Mouse (Mus musculus): Measurements from ENCODE around the gene Rtn4rl1. TPM values are rescaled to one million over a fixed set of nuclear protein-coding genes. Genes with fewer than 3 reads are reported as not detected.

Rtn4rl1 gene
- polyA plus RNA-seq, 1 experiment from 2014 or later: 2.6 TPM

DNA sequence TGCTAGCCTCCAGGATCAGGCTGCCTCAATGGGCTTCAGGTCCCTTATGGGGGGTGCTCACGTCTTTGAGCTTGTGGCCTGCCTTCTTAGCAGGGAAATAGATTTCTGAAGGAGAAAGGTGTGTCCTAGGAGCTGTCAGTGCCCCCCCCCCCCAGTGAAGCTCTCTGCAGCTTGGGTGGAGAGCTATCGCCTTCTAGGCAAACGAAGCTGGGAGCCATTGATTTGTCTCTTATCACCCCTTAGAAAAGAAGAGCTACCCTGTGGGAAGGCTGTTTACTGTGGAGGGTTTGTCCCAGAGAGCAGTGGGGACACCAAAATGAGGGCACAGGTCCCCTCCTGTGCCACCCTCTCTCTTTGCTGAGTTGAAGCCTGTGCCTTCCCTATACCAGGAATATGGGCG, 16.5 kb downstream of the Rtn4rl1 start:
- peak overlapping the region; percentile 19; the same call in 1 of the 2 replicates for H3K27ac ChIP-seq
- H3K36me3 ChIP-seq (ENCODE audit: poor library complexity, severe bottlenecking): no peaks in the 10 kb centered on the region
- no peak for ATAC-seq
- no peak overlapping the region for H3K9ac ChIP-seq
- peaks cover 25% of the 10 kb centered on the region for H3K4me1 ChIP-seq
- 63% methylated on average over 4 of the region's 4 CpGs for WGBS
- no peak overlapping the region for H3K4me2 ChIP-seq
- H3K4me3 ChIP-seq: no peak overlapping the region
- H3K27me3 ChIP-seq: no peaks in the 10 kb centered on the region
- no peaks in the 10 kb centered on the region for H3K9me3 ChIP-seq (replicated peaks)

- no peak overlapping the region for H3K27ac ChIP-seq
- H3K4me2 ChIP-seq: no peak overlapping the region
- no peak for ATAC-seq
- 42% methylated on average over 6 of the region's 6 CpGs for WGBS
- H3K27me3 ChIP-seq: 0 out of 2 replicates have a peak, but pooled peaks cover 2% of the 10 kb centered on the region
- no peak overlapping the region for H3K4me3 ChIP-seq
- no peaks in the 10 kb centered on the region for H3K36me3 ChIP-seq (ENCODE audit: poor library complexity, severe bottlenecking)
- H3K9ac ChIP-seq: no peak overlapping the region
- peaks cover 28% of the 10 kb centered on the region for H3K4me1 ChIP-seq
- H3K9me3 ChIP-seq (replicated peaks): no peaks in the 10 kb centered on the region
Observed at GRCm38 (mm10) chr11:75210755-75211154, 17.2 kb downstream of the Rtn4rl1 start.

DNA sequence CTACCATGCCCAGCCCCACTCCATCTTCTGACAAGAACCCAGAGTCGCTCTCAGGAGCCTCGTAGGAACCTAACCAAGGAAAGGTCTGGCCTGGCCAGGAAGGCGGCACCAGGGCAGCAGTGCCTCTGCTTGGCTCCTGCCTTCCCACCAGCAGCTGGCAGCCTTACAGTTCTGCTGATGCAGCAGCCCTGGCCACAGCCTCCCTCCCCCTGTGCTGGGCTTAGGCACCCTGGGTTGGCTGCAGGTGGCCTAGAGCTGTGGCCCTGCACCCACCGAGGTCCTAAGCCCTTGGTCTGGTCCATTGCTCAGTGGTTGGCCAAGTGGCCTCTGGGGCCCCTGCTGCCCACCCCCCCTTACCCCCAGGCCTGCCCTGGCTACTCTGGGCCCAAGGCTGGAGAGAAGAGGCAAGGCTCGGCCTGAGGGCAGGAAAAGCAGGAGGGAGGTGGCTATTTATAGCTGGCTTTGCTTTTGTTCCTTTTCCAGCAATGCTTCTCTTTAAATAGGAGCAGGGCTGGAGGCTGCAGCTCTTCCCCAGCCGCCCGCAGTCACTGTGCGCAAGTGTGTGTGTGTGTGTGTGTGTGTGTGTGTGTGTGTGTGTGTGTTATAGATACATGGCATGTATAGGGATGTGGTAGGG, 18.6 kb downstream of the Rtn4rl1 start:
- Histone ChIP-seq H3K36me3 (ENCODE audit: poor library complexity, severe bottlenecking) (no peaks in the 10 kb centered on the region), H3K4me3 (no peak overlapping the region), H3K4me2 (no peak overlapping the region), H3K4me1 (peaks cover 28% of the 10 kb centered on the region), H3K9me3 (replicated peaks) (no peaks in the 10 kb centered on the region), H3K27ac (no peak overlapping the region), H3K9ac (no peak overlapping the region), H3K27me3 (0 out of 2 replicates have a peak, but pooled peaks cover 4% of the 10 kb centered on the region)
- ATAC-seq: no peak
- WGBS: 38% methylated on average over 8 of the region's 8 CpGs

GRCm38 (mm10) chr11:75212876-75213275, 19.3 kb downstream of the Rtn4rl1 start:
- no peak overlapping the region for H3K4me3 ChIP-seq
- peaks cover 28% of the 10 kb centered on the region for H3K4me1 ChIP-seq
- no peak for ATAC-seq
- 0 out of 2 replicates have a peak, but pooled peaks cover 4% of the 10 kb centered on the region for H3K27me3 ChIP-seq
- WGBS: 44% methylated on average over 2 of the region's 3 CpGs
- no peak overlapping the region for H3K27ac ChIP-seq
- H3K9me3 ChIP-seq (replicated peaks): no peaks in the 10 kb centered on the region
- H3K9ac ChIP-seq: no peak overlapping the region
- no peaks in the 10 kb centered on the region for H3K36me3 ChIP-seq (ENCODE audit: poor library complexity, severe bottlenecking)
- H3K4me2 ChIP-seq: no peak overlapping the region

DNA sequence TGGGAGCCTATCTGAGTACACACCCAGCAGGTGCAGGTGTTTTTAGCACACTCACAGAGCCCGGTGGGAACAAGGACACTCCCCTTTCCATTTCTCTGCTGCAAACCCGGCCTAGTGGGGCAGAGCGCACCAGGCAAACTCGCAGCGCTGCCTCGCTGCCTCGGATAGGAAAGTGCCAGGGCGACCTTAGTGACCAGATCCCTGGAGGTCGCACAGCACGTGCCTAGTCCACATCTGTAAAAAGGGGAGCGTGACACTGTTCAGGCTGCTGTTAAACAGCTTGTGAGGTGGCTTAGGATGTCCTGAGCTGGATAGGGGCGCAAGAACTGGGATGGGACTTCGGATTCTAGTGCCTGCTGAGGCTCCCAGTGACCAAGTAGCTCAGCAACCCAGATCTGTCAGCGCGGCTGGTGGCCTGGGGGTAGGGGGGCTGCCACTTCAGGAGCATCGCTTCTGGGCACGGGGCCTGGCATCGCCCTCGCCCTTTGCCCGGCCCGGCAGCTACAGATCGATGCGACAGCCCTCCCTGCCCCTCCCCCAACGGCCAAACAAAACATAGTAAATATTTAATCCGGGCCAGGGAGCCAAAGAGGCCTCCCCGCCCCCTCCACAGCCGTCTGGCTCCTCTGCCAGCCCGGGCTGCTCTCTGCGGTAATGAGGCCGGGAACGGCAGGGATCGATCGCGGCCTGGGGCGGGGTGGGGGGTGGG, 19.9 kb downstream of the Rtn4rl1 start:
- H3K4me1 ChIP-seq: peaks cover 28% of the 10 kb centered on the region
- ATAC-seq: peak; percentile 72

GRCm38 (mm10) chr11:75214081-75214950, 20.7 kb downstream of the Rtn4rl1 start:
- Histone ChIP-seq H3K27ac (0 out of 2 replicates have a peak overlapping the region, but pooled peaks have one; percentile 25), H3K9ac (peak overlapping the region; percentile 56), H3K36me3 (ENCODE audit: poor library complexity, severe bottlenecking) (no peaks in the 10 kb centered on the region), H3K4me2 (peak overlapping the region; percentile 67), H3K4me3 (peak overlapping the region; percentile 32), H3K27me3 (0 out of 2 replicates have a peak, but pooled peaks cover 4% of the 10 kb centered on the region), H3K9me3 (replicated peaks) (no peaks in the 10 kb centered on the region), H3K4me1 (peaks cover 28% of the 10 kb centered on the region)
- no peak; the same call in 1 of the 2 replicates for ATAC-seq
- 13% methylated on average over 12 of the region's 13 CpGs for WGBS

More for the DNA sequence above, 19.9 kb downstream of the Rtn4rl1 start:
- Histone ChIP-seq H3K9ac (peak overlapping the region; percentile 56), H3K4me2 (peak overlapping the region; percentile 67), H3K9me3 (replicated peaks) (no peaks in the 10 kb centered on the region), H3K27ac (peak overlapping the region; percentile 25), H3K4me3 (peak overlapping the region; percentile 32), H3K36me3 (ENCODE audit: poor library complexity, severe bottlenecking) (no peaks in the 10 kb centered on the region), H3K27me3 (0 out of 2 replicates have a peak, but pooled peaks cover 4% of the 10 kb centered on the region)
- WGBS: 2% methylated on average over 35 of the region's 35 CpGs

GRCm38 (mm10) chr11:75220115-75220514, 26.5 kb downstream of the Rtn4rl1 start:
- WGBS: 32% methylated on average over 9 of the region's 9 CpGs
- H3K9ac ChIP-seq: no peak overlapping the region
- no peaks in the 10 kb centered on the region for H3K9me3 ChIP-seq (replicated peaks)
- H3K27ac ChIP-seq: no peak overlapping the region
- ATAC-seq: no peak
- H3K4me1 ChIP-seq: peaks cover 15% of the 10 kb centered on the region
- H3K4me3 ChIP-seq: no peak overlapping the region
- H3K4me2 ChIP-seq: no peak overlapping the region
- no peaks in the 10 kb centered on the region for H3K36me3 ChIP-seq (ENCODE audit: poor library complexity, severe bottlenecking)
- 0 out of 2 replicates have a peak, but pooled peaks cover 4% of the 10 kb centered on the region for H3K27me3 ChIP-seq

GRCm38 (mm10) chr11:75220517-75221145, 27.0 kb downstream of the Rtn4rl1 start:
- no peak overlapping the region for H3K27ac ChIP-seq
- WGBS: 44% methylated on average over 4 of the region's 6 CpGs
- no peak overlapping the region for H3K9ac ChIP-seq

GRCm38 (mm10) chr11:75224062-75224461, 30.5 kb downstream of the Rtn4rl1 start:
- no peaks in the 10 kb centered on the region for H3K27me3 ChIP-seq
- WGBS: 80% methylated on average over 12 of the region's 12 CpGs
- H3K4me2 ChIP-seq: no peak overlapping the region
- H3K4me1 ChIP-seq: peaks cover 12% of the 10 kb centered on the region
- no peak overlapping the region for H3K27ac ChIP-seq
- no peak for ATAC-seq
- no peaks in the 10 kb centered on the region for H3K36me3 ChIP-seq (ENCODE audit: poor library complexity, severe bottlenecking)
- no peak overlapping the region for H3K4me3 ChIP-seq
- no peaks in the 10 kb centered on the region for H3K9me3 ChIP-seq (replicated peaks)
- H3K9ac ChIP-seq: no peak overlapping the region

More at GRCm38 (mm10) chr11:75220517-75221145, 27.0 kb downstream of the Rtn4rl1 start:
- peaks cover 12% of the 10 kb centered on the region for H3K4me1 ChIP-seq
- no peak overlapping the region for H3K4me3 ChIP-seq
- H3K27me3 ChIP-seq: 0 out of 2 replicates have a peak, but pooled peaks cover 3% of the 10 kb centered on the region
- H3K36me3 ChIP-seq (ENCODE audit: poor library complexity, severe bottlenecking): no peaks in the 10 kb centered on the region
- no peaks in the 10 kb centered on the region for H3K9me3 ChIP-seq (replicated peaks)
- no peak for ATAC-seq
- no peak overlapping the region for H3K4me2 ChIP-seq

GRCm38 (mm10) chr11:75224835-75225234, 31.3 kb downstream of the Rtn4rl1 start:
- H3K9ac ChIP-seq: no peak overlapping the region
- no peak overlapping the region for H3K27ac ChIP-seq
- H3K4me3 ChIP-seq: no peak overlapping the region
- WGBS: 92% methylated on average over 4 of the region's 4 CpGs
- H3K4me1 ChIP-seq: peaks cover 12% of the 10 kb centered on the region
- H3K36me3 ChIP-seq (ENCODE audit: poor library complexity, severe bottlenecking): no peaks in the 10 kb centered on the region
- ATAC-seq: no peak
- H3K27me3 ChIP-seq: no peaks in the 10 kb centered on the region
- no peak overlapping the region for H3K4me2 ChIP-seq
- no peaks in the 10 kb centered on the region for H3K9me3 ChIP-seq (replicated peaks)

DNA sequence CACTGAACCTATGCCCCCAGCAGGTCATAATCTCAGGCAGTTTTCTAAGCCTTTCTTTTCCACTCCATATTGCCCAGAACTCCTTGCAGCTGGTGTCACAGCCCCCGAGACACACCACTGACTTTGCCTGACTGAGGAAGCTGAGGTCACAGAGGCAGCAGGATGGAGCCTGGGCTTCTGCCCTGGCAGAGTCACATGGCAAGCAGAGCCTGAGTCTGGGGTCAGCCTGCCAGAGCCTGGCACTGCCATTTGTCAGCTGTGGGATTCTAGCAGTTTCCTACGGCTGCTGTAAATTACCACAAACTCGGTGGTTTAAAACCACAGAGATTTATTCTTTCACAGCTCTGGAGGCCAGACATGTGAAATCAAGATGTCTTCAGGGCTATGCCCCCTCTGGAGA, 34.0 kb downstream of the Rtn4rl1 start:
- H3K4me3 ChIP-seq: no peak overlapping the region
- ATAC-seq: no peak
- no peak overlapping the region for H3K9ac ChIP-seq
- H3K36me3 ChIP-seq (ENCODE audit: poor library complexity, severe bottlenecking): no peaks in the 10 kb centered on the region
- no peak overlapping the region for H3K4me2 ChIP-seq
- H3K9me3 ChIP-seq (replicated peaks): no peaks in the 10 kb centered on the region
- H3K4me1 ChIP-seq: peaks cover 10% of the 10 kb centered on the region
- H3K27me3 ChIP-seq: no peaks in the 10 kb centered on the region
- no peak overlapping the region for H3K27ac ChIP-seq
- WGBS: 79% methylated on average over 3 of the region's 3 CpGs

All from forebrain, embryonic 13.5 days (tissue).